8 mouse cellular contexts compared by ENCODE assay signal in genomic region chr8:83737852-83738562, GRCm38 (mm10). TPM values are rescaled to one million over a fixed set of nuclear protein-coding genes. Genes with fewer than 3 reads are reported as not detected.
A peak's percentile ranks its signal among the peaks of the same experiment; 100 is the strongest.
DNase-seq lines count a peak whose midpoint lies in the region; ATAC-seq and TF ChIP-seq lines count a peak whose summit lies in the region.

No protein-coding gene starts in this region.

- DNase-seq in MEL (ENCODE audit: low read depth, low spot score): peak; percentile 52
- DNase-seq in gastrocnemius, postnatal 25 days: peak; percentile 69
- DNase-seq in kidney, adult 8-10 months: peak; percentile 54 to 60
- peak; percentile 78 for DNase-seq in lung, postnatal 14 days
- DNase-seq in right cerebral cortex, postnatal 36 days (ENCODE audit: low spot score in 2 of 2): no peak
- DNase-seq in right cerebral cortex, postnatal 14 days: no peak

- no peaks in the 10 kb centered on the region for H3K9me3 ChIP-seq in MEL (replicated peaks; ENCODE audit: insufficient read depth, low read length)

- no peak overlapping the region for H3K27ac ChIP-seq in MEL (ENCODE audit: control insufficient read depth, low read depth, low read length)

- no peak overlapping the region for H3K4me3 ChIP-seq in C2C12 (ENCODE audit: insufficient read depth, poor library complexity, severe bottlenecking)
- no peak overlapping the region for H3K4me3 ChIP-seq in MEL (ENCODE audit: control insufficient read depth in 1 of 2, insufficient read depth in 1 of 2, low read depth in 2 of 2, low read length in 2 of 2)

- TF ChIP-seq CTCF in C2C12 (IDR thresholded peaks at IDR 0.05; ENCODE audit: control insufficient read depth, insufficient read depth, insufficient read length): no peak
- no peak for TF ChIP-seq CTCF in MEL (IDR thresholded peaks at IDR 0.05 in 2 of 3, conservative IDR thresholded peaks at IDR 0.05 in 1 of 3; ENCODE audit: control insufficient read depth in 1 of 3, insufficient read depth in 1 of 3, low read depth in 2 of 3, low read length in 3 of 3, poor library complexity in 1 of 3, severe bottlenecking in 1 of 3)

- H3ac ChIP-seq in C2C12 (ENCODE audit: control insufficient read depth, insufficient read length, low read depth): peak overlapping the region; percentile 13

- H3K27me3 ChIP-seq in C2C12 (ENCODE audit: control insufficient read depth, insufficient read depth, insufficient read length): no peaks in the 10 kb centered on the region
- no peaks in the 10 kb centered on the region for H3K27me3 ChIP-seq in MEL (ENCODE audit: control insufficient read depth in 1 of 2, insufficient read depth in 2 of 2, low read length in 2 of 2)

- no peak for TF ChIP-seq RAD21 in MEL (IDR thresholded peaks at IDR 0.05; ENCODE audit: low read depth, low read length)

- H3K36me3 ChIP-seq in C2C12 (ENCODE audit: control insufficient read depth, insufficient read depth) (peaks cover 1% of the 10 kb centered on the region), MEL (ENCODE audit: control insufficient read depth in 1 of 2, insufficient read depth in 2 of 2, low read length in 2 of 2) (peaks cover 1 to 27% of the 10 kb centered on the region in 2 experiments; a peak in 3 of 4 replicates)

- H3K79me2 ChIP-seq in C2C12 (ENCODE audit: control insufficient read depth, insufficient read depth): peaks cover 69% of the 10 kb centered on the region
- peaks cover 3% of the 10 kb centered on the region; the same call in 1 of the 2 replicates for H3K79me2 ChIP-seq in MEL (ENCODE audit: control insufficient read depth, insufficient read depth, low read length, poor library complexity)

- no peak overlapping the region for H3K9ac ChIP-seq in MEL (ENCODE audit: control insufficient read depth, low read depth, low read length, poor library complexity, severe bottlenecking)

- no peak for TF ChIP-seq EP300 in MEL (IDR thresholded peaks at IDR 0.05; ENCODE audit: low read depth in 1 of 2, low read length in 2 of 2)

- H3K79me3 ChIP-seq in C2C12 (ENCODE audit: low read depth): peaks cover 30% of the 10 kb centered on the region

- ATAC-seq in erythroblast, adult 5-6 weeks (replicated peaks; ENCODE audit: low FRiP score, poor library complexity, severe bottlenecking): no peak

- peaks cover 17 to 44% of the 10 kb centered on the region in 2 experiments for H3K4me1 ChIP-seq in MEL (ENCODE audit: control insufficient read depth in 1 of 2, insufficient read depth in 2 of 2, low read length in 2 of 2)

- no peak for TF ChIP-seq POLR2A in MEL (IDR thresholded peaks at IDR 0.05; ENCODE audit: control insufficient read depth in 1 of 2, insufficient read depth in 1 of 2, low read depth in 1 of 2, low read length in 2 of 2, poor library complexity in 1 of 2)

TF ChIP-seq in C2C12, 6 proteins besides CTCF, POLR2A, EP300 and RAD21:
- TF ChIP-seq MYOD1 (IDR thresholded peaks at IDR 0.05; ENCODE audit: control insufficient read depth, insufficient read length, low read depth) (peak; percentile 29), USF1 (IDR thresholded peaks at IDR 0.05; ENCODE audit: low read depth) (no peak), FOSL1 (IDR thresholded peaks at IDR 0.05; ENCODE audit: insufficient read depth, low read length, poor library complexity, severe bottlenecking) (peak; percentile 87)

TF ChIP-seq in MEL, 35 proteins besides CTCF, POLR2A, EP300 and RAD21:
- no peak; the same call in 1 of the 2 replicates for TF ChIP-seq ETS1 (IDR thresholded peaks at IDR 0.05; ENCODE audit: low read depth, low read length)
- no peak for TF ChIP-seq MAX (IDR thresholded peaks at IDR 0.05; ENCODE audit: low read length)
- TF ChIP-seq MYC (IDR thresholded peaks at IDR 0.05; ENCODE audit: low read depth, low read length): no peak
- no peak for TF ChIP-seq ELF1 (IDR thresholded peaks at IDR 0.05; ENCODE audit: low read depth, low read length)
- no peak for TF ChIP-seq TAL1 (IDR thresholded peaks at IDR 0.05; ENCODE audit: low read length)
- TF ChIP-seq CHD2 (IDR thresholded peaks at IDR 0.05; ENCODE audit: low read length): no peak
- no peak for TF ChIP-seq TCF12 (IDR thresholded peaks at IDR 0.05; ENCODE audit: low read depth, low read length)
- no peak for TF ChIP-seq POLR2AphosphoS2 (IDR thresholded peaks at IDR 0.05; ENCODE audit: low read length)
- TF ChIP-seq UBTF (IDR thresholded peaks at IDR 0.05; ENCODE audit: borderline replicate concordance, insufficient read depth, low read depth, low read length): no peak
- TF ChIP-seq HCFC1 (IDR thresholded peaks at IDR 0.05; ENCODE audit: low read depth, low read length): no peak
- TF ChIP-seq NRF1 (IDR thresholded peaks at IDR 0.05; ENCODE audit: insufficient read depth, low read depth, low read length, poor library complexity, severe bottlenecking): no peak
- no peak for TF ChIP-seq POLR2AphosphoS5 (IDR thresholded peaks at IDR 0.05; ENCODE audit: borderline replicate concordance, low read depth, low read length)

RNA-seq across cellular contexts. Expression of gene Adgre5, which starts 3.1 kb away (rescaled TPM):
- polyA plus RNA-seq in C2C12 (2012; fragmentation: generic; extraction: Trizol) (114 TPM), MEL (2012; ENCODE audit: insufficient read depth in 1 of 2, insufficient read length in 2 of 2, low read depth in 1 of 2, low replicate concordance in 2 of 2, missing spikeins in 1 of 2) (10 to 100 TPM in 1 of 2 experiments, not detected in 1; 21.4 TPM)
- 16.1 and 18.5 TPM in 2 replicates for total RNA-seq in MEL (2012; rRNA removed)
- 10 to 100 TPM; 21.7 to 26.2 TPM for total RNA-seq in gastrocnemius, postnatal 25 days (2021)
- total RNA-seq in erythroblast, adult 5-6 weeks (2015; ENCODE audit: low replicate concordance): 31.8 and 56.7 TPM in 2 replicates
- 17.1 and 27.1 TPM in 2 replicates for total RNA-seq in erythroblast, adult 5-6 weeks (2017; ENCODE audit: low replicate concordance)

RNA-seq across cellular contexts. Expression of gene Ddx39, which starts 23.0 kb away (rescaled TPM):
- polyA plus RNA-seq in C2C12 (2012; fragmentation: generic; extraction: Trizol) (271 TPM), MEL (2012; ENCODE audit: insufficient read depth in 1 of 2, insufficient read length in 2 of 2, low read depth in 1 of 2, low replicate concordance in 2 of 2, missing spikeins in 1 of 2) (100 to 1,000 TPM; 272 to 304 TPM)
- total RNA-seq in MEL (2012; rRNA removed): 279 and 361 TPM in 2 replicates
- 10 to 100 TPM; 11.2 to 13.2 TPM for total RNA-seq in gastrocnemius, postnatal 25 days (2021)
- total RNA-seq in erythroblast, adult 5-6 weeks (2015; ENCODE audit: low replicate concordance): 20.1 and 40.0 TPM in 2 replicates
- 36.5 and 37.3 TPM in 2 replicates for total RNA-seq in erythroblast, adult 5-6 weeks (2017; ENCODE audit: low replicate concordance)

RNA-seq across cellular contexts. Expression of gene Pkn1, which starts 39.0 kb away (rescaled TPM):
- 26.6 TPM for polyA plus RNA-seq in C2C12 (2012; fragmentation: generic; extraction: Trizol)
- total RNA-seq in MEL (2012; rRNA removed): 33.5 and 37.8 TPM in 2 replicates
- polyA plus RNA-seq in MEL (2012; ENCODE audit: insufficient read depth in 1 of 2, insufficient read length in 2 of 2, low read depth in 1 of 2, low replicate concordance in 2 of 2, missing spikeins in 1 of 2): 10 to 100 TPM; 41.2 to 73.2 TPM
- total RNA-seq in gastrocnemius, postnatal 25 days (2021): 10 to 100 TPM; 34.4 to 47.5 TPM
- 5.2 and 9.0 TPM in 2 replicates for total RNA-seq in erythroblast, adult 5-6 weeks (2015; ENCODE audit: low replicate concordance)
- total RNA-seq in erythroblast, adult 5-6 weeks (2017; ENCODE audit: low replicate concordance): 22.3 and 30.6 TPM in 2 replicates

Comparison
In these comparisons a context has a peak if more than half of its experiments do, and no peak if none do; other contexts are left out.
1. DNase-seq: peak in MEL (single experiment), gastrocnemius, postnatal 25 days (single experiment), kidney, adult 8-10 months (2 of 2) and lung, postnatal 14 days (single experiment); none in right cerebral cortex, postnatal 36 days (0 of 2) and right cerebral cortex, postnatal 14 days (single experiment).